Mouse (Mus musculus): ENCODE measurements around the gene Agpat4.

The Agpat4 gene

DNA sequence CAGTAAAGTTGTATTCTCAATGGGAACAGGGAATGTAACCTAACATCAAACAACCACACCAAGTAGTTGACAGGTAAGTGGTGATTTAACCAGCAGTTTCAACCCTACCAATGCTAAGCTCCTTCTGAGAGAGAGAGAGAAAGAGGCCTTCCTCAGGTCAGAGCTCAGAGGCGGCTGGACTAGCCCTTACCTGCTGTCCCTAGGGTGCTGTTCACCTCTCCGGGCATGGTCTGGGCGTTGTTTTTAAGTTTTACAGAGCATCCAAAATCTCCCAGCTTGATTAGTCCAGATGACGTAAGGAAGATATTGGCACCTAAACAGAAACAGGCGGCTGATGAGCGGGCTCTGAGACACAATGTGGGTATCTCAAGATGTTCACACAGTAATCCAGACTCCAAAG lies 114.2 kb downstream of the Agpat4 start:
- no peak for DNase-seq

DNA sequence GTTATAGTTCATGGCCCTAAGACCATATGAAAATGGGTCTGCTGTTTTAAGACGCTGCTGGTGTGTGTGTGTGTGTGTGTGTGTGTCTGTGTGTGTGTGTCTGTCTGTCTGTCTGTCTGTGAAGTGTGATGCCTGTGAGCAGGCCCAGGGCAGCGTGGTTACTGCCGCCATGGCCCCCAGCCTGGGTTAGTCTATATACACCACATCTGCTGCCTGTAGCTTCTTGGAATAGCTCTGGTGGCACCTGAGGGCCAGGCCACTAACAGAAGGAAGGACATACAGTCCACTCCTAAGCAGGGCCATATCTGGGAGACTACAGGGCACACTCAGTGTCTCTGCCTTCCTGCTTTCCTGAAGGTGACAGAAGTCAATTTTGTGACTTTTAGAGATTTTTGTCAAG lies 122.2 kb downstream of the Agpat4 start:
- no peak for DNase-seq

DNA sequence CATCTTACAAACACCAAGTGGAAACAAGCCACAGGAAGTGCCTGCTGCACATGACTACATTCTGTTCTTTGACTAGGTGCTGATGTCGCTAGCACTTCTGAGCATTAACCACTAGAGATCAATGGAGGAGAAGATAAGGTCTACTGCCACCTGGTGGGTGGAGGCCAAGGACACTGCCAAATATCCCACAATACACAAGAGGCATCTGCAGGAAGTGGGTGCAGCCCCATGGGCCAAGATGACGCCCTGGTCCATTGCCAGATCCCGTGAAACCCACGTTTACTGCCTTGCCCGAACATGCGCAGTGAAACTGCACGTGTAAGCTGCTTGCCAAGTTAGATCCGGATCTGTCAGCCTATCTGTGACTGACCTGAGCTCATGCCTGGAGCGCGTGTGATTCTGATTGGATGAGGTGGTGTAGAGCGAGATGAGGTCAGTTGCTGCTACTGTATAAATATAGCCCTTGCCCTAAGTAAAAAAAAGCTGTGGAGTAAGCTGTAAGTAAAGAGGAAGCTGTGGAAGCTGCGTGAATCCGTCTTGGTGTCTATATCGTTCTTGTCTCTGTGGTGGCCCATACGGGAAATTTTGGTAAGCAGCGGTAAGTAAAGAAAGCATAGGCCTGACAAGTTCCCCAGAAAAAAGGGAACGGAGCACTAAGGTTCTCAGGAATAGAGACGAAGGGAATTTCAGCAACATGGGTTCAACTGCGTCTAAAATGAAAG lies 131.4 kb downstream of the Agpat4 start:
- no peak for DNase-seq

DNA sequence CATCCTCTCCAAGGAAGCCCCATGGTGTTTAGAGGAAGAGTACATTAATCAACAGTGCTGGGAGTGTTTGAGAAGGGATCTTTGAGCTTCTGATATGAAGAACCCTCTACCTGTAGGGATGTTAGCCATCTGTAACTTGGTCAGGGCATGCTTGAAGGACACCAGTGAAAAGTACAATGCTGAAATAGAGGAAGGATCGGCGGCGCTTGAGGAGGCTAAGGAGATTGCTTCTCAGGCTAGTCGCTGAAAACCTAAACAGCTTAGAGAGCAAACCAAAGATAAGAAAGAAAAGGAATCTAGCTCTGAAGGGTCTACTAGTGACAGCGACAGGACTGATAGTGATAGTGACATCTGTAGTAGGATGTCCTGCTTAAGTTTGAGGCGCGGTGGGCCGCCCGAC lies 132.1 kb downstream of the Agpat4 start:
- DNase-seq, result no peak

DNA sequence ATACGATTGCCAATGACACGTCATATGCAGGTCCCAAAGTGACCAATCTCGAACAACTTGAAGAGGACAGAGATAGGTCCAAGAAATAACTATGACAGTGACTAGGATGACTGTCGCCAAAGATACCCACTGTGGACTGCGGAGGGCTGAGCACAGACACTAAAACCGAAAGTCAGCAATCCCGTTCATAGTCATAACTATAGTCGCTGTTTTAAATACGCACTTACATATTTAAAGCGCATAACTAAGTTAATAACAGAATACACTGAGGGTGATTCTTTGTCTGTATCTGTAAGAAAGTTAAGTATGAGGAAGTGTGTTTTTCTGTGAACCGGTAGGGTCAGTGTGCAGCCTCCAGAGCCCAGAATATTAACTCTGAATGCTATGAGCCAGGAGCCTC lies 137.6 kb downstream of the Agpat4 start:
- no peak for DNase-seq

DNA sequence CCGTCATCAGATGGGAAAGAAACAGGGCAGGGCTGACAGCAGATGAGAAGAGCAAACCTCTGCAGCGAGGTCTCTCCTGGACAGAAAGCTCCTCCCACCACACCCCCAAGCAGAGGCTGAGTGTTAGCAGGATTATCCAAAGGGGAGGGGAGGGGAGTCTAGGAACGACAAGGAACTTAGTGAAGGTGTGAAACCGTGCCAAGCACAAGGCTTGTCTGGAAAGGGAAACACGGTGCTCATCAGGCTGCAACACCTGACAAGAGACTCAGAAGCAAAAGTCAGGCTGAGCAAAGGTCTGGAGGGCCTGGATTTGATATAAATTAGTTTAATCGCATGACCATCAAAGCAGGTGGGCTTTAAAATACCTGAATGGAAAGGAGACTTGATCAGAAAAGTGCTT lies 140.0 kb downstream of the Agpat4 start:
- no peak for DNase-seq

DNA sequence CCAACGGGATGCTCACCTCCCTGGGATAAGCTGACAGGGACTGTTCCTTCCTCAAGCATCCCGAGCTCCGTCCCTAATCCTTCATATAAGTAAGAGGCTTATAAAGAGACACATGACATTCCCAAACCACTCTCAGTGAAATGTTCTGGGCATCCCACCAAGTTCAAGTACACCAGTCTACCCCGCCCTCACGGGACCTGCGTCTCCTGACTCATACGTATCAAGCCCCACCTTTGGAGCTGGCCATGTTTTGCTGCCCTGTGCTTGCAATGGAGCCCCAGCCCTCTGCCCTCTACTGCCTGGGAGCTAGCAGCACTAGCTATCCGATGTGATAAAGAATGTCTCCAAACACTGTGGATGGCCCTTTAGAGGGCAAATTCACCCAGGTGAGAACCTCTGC lies 141.5 kb downstream of the Agpat4 start:
- no peak for DNase-seq

DNA sequence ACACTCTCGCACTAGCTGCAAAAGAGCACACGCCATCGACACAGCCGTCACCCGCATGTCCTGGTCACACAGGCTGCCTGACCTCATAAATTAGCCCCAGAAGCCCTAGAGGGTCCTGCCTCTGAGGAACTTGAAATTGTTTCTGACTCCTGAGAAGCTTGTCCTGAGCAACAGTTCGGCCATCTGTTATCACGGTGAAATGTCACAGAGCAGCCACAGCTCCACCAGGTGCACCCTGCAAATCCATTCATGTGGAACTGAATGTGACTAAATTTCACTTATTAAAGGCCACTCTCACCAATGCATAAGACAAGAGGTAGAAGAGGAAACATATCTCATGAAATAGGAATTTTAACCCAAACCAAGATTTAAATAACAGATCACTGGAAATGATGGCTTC lies 142.9 kb downstream of the Agpat4 start:
- DNase-seq, result peak; percentile 32

DNA sequence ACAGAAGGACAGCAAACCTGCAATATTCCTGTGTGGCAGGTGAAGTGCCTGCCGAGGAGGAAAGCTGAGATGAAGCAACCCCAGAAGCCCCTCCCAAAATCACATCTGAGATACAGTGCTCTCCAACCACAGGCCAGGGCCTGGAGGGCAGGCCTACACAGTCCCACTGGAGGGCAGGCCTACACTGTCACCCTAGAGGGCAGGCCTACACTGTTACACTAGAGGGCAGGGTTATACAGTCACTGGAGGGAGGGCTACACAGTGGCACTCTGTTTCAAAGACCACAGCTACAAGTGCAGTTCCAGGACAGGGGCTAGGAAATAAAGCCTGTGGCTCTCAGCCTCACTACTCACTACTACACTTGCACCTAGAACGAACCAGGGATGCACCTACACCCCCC lies 143.4 kb downstream of the Agpat4 start:
- DNase-seq, result no peak

DNA sequence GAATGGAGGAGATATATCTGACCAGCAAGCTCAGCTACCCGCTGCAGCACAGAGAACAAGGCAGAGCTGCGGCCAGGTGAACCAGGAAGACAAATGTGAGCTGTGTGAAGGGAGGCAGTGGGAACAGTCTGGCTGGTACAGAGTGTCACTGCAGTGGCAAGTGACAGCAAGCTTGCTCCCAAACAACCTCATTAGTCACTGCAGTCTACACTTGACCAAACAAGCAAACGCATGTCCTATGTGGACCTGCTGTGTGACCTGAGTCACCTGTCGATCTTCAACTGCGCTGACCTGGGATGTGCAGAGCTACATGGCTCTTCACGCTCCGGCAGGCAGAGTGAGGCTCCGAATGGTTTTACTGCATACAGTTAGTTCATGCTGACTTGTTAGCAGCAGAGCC lies 144.3 kb downstream of the Agpat4 start:
- no peak for DNase-seq

DNA sequence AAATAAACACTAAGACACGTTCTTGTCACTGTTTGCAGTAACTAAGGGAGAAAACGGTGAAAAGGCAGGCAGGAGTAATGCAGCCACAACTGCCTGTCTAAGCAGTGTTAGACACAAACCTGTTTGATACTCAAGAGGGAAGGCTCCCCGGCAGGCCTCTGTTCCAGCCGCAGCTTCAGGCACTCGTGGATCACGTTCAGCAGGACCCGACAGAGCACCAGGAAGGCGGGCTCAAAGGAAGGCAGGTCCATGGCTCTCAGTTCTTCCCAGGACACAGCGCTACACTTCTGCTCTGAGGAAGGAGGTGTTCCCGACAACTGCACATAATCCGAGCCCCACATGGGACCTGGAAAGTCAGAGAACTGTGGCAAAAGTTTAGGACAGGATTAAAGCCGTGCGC lies 145.3 kb downstream of the Agpat4 start:
- no peak for DNase-seq

DNA sequence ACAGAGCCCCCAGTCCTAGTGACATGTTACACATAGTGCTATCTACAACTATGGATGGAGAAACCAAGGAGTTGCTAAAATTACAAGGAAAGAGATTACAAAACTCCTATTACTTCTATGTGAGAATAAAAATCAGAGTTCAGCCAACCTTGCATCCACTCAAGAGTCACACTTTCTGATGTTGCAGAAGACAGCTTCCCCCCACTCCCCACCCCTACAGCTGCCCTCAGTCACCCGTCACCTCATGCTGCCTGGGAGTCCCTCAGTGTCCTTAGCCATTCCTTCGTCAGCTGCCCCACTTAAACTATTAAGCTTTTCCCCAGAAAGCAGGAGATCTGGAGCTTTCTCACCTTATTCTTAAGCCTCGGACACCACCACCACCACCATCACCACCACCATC lies 145.8 kb downstream of the Agpat4 start:
- no peak for DNase-seq

DNA sequence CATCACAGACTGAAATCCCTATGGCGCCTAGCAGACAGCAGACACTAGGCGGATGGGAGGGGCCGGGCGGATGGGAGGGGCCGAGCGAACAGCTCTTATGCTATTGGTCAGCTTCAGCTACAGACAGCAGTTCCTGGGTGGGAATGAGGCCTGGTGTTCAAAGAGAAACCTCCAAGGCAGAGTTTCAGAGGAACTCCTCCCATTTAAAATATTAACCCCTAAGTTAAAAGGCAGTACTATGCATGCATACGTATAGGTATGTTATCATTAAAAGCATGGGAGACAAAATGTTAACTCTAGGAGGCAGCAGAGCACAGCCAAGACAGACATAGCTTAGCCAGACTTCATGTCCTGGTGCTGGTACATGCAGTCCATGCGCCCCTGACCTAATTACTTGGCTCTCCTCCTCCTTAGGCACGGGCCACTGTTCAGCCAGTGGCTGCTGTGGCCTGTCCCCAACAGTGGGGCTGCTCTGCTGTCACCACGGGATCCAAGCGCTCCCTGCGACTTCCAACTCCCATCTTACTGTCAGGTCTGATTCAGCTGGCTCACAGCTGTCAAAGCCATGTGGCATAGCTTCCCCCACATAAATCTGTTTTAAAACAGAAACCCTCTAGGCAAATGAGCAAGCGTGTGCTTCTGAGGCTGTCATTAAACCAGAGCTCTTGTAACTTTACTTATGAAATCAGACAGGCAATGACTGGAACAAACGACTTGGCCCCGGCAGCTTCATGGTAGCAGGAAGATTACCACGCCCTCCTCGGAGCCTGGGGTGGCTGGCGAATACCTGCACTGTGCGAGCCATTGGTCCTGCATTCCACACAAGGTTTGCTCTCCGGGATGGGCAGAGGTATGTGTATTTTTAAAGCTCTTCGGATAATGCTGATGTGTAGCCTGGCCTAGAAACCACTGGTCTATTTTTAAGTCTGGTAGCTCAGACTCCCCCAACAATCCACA lies 147.7 kb downstream of the Agpat4 start:
- DNase-seq, result no peak

DNA sequence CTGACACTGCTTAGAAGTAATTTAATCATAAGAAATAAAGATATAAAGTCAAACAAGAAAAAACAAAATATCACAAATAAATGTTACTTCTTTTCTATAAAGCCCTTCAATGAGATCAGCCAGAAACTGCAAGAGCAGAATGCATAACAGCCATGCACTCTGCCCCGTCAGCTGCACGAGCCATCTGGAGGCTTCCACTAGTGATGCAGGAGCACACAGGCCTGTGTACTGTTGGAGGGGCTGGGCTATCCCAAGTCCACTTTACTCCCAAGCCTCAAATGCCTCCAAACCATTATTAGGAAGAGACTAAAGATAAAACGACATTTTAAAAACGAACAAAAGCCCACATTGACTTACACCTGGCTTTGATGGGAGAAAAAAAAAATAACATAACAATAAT lies 149.6 kb downstream of the Agpat4 start:
- DNase-seq, result no peak

DNA sequence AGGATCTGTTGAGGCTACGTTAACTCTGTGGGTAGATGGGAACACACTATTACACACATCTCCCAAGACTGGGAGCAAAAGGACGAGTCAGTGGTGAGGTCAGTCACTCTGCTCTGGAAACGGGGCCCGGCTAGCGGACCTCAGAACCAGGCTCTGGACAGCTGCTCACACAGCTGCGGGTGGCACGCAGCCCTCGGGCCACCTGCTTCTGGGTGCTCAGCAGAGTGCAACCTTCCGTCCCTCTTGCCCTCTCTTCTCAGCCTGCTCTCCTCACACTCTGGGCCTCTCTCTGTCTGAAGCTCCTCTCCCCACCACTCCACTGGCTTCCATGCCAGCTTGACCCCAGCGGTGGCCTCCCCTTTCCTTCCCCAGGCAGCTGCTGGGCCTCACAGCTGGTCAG lies 150.0 kb downstream of the Agpat4 start:
- DNase-seq, result no peak
